Mouse (Mus musculus) E14TG2a.4 (cell line): ENCODE measurements around the gene Myo1d.

Experiments used
- H3K27me3 ChIP-seq: 2 replicates; pipeline ENCODE4 v1.6.1; 2014; ENCODE audit warnings: low read length, control low read depth; ENCODE audit not compliant: insufficient read depth
- H3K36me3 ChIP-seq: 2 replicates; pipeline ENCODE4 v1.6.1; 2014; ENCODE audit warnings: low read length, control low read depth; ENCODE audit not compliant: insufficient read depth
- H3K4me1 ChIP-seq: replicated peaks from 2 replicates; pipeline ENCODE4 v1.6.1; 2014; ENCODE audit warnings: low read depth, low read length, control low read depth
- H3K4me3 ChIP-seq: replicated peaks from 2 replicates; pipeline ENCODE4 v1.5.1; 2014; ENCODE audit warnings: mild to moderate bottlenecking, low read length
- H3K9me3 ChIP-seq: 2 replicates; pipeline ENCODE4 v1.6.1; 2014; ENCODE audit warnings: low read length, control low read depth
- CTCF ChIP-seq: conservative IDR thresholded peaks from 2 replicates; pipeline ENCODE4 v1.5.1; 2014; ENCODE audit warnings: low read length
- NANOG ChIP-seq: IDR thresholded peaks from 2 replicates; pipeline ENCODE4 v1.6.1; 2014; ENCODE audit warnings: borderline replicate concordance, low read length, mixed read lengths
- POU5F1 ChIP-seq: IDR thresholded peaks from 2 replicates; pipeline ENCODE4 v1.6.1; 2014; ENCODE audit warnings: low read length, borderline replicate concordance

Myo1d gene

DNA sequence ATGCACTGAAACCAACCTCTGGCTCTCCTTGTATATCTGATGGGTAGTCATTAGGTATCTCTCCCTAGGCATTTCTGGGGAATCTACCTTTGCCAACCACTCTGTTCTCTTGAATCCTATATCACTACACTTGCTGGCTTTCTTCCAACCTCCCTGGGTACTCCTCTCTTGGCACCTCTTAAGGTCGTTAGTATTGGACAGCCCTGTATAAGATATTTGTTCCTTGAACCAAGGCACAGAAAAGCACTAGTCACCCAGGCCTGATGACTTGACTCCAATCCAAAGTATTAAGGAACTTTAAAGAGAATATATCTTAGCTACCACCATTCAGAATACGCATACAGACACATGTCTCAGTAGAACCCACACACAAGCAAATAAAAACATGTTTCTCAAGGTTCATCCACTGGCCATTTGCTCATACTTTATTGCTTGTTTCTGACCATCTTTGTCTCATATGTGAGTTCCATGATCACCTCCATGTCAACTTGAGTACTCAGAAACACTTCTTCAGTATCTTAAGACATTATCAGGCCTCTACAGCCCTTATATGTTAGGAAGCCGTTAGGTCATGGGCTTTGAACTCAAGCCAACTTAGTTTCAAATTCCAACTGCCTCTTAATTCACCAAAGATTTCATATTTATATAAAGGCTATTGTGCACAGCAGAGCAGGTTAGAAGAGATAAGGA lies 18.4 kb downstream of the Myo1d start:
- H3K36me3 ChIP-seq: no peaks in the 10 kb centered on the region
- H3K4me1 ChIP-seq: no peaks in the 10 kb centered on the region
- no peaks in the 10 kb centered on the region for H3K27me3 ChIP-seq
- no peak overlapping the region for H3K4me3 ChIP-seq
- H3K9me3 ChIP-seq: no peaks in the 10 kb centered on the region
- no peak for TF ChIP-seq CTCF
- no peak for TF ChIP-seq POU5F1
- no peak for TF ChIP-seq NANOG

DNA sequence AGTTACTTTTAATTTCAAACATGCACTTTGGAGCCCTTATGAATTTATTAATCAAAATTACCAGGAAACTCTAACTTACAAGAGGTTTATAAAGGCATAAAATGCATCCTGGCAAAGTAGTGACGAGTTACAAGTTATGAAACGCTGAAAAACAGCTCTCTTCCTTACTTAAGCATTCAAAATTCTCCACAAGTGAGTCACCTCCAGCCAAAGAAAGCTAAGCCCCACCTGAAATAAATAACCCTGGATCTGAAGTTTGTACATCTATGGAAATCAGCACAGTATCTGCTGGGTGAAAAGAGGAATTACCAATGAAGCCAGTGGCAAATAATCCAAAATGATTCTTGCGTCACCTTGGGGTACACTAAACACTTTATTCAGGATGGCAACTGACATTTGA lies 20.8 kb downstream of the Myo1d start:
- Histone ChIP-seq H3K4me1 (no peaks in the 10 kb centered on the region), H3K9me3 (no peaks in the 10 kb centered on the region), H3K4me3 (no peak overlapping the region), H3K27me3 (no peaks in the 10 kb centered on the region), H3K36me3 (no peaks in the 10 kb centered on the region)
- no peak for TF ChIP-seq CTCF
- no peak for TF ChIP-seq POU5F1
- no peak for TF ChIP-seq NANOG

DNA sequence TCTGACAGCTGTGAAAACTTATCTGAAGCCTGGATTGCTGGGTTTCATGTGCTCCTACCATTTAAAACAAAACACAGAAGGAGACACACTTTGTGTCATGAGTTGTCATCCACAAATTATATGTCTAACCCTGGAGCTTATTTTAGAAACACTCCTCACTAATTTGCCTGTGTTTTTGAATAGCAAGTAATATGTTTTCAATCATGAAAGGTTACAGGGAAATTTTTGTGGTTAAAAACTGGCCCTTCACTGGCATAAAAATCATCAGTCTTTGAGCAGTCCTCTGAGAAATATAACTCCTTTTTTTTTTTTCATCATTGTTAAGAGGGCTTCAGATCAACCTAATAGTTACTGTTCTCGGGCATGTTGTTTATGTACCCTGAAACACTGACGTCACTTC lies 25.6 kb downstream of the Myo1d start:
- TF ChIP-seq NANOG: no peak
- no peak for TF ChIP-seq CTCF
- TF ChIP-seq POU5F1: no peak
- Histone ChIP-seq H3K27me3 (no peaks in the 10 kb centered on the region), H3K36me3 (no peaks in the 10 kb centered on the region), H3K4me1 (no peaks in the 10 kb centered on the region), H3K9me3 (no peaks in the 10 kb centered on the region), H3K4me3 (no peak overlapping the region)

- Histone ChIP-seq H3K27me3 (no peaks in the 10 kb centered on the region), H3K4me3 (no peak overlapping the region), H3K9me3 (no peaks in the 10 kb centered on the region), H3K4me1 (no peaks in the 10 kb centered on the region), H3K36me3 (no peaks in the 10 kb centered on the region)
- TF ChIP-seq NANOG (no peak), CTCF (no peak), POU5F1 (no peak)
These were observed 28.7 kb downstream of the Myo1d start for GRCm38 (mm10) chr11:80751168-80751567.

DNA sequence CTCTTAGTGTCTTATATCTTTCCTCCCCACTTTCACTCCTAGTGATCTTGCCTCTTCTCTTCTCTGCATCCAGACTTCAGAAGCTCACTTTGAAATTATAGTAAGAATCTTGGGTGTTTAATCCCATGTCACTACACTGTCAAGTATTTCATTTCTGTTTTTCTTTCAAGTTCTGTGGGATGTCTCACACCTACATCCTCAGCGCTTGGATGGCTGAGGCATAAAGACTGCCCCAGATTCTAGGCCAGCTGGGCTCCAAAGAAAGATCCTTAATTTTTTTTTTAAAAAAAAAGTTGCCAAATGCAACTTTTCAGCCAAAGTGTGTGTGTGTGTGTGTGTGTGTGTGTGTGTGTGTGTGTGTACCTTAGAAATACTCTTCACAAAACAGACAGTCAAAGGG lies 30.6 kb downstream of the Myo1d start:
- TF ChIP-seq POU5F1 (no peak), NANOG (no peak), CTCF (no peak)
- no peaks in the 10 kb centered on the region for H3K4me1 ChIP-seq

GRCm38 (mm10) chr11:80745426-80745825 lies 34.4 kb downstream of the Myo1d start:
- H3K27me3 ChIP-seq: no peaks in the 10 kb centered on the region
- no peaks in the 10 kb centered on the region for H3K4me1 ChIP-seq
- TF ChIP-seq NANOG: no peak
- no peak overlapping the region for H3K4me3 ChIP-seq
- H3K9me3 ChIP-seq: no peaks in the 10 kb centered on the region
- H3K36me3 ChIP-seq: no peaks in the 10 kb centered on the region

More for the DNA sequence above, 30.6 kb downstream of the Myo1d start:
- H3K27me3 ChIP-seq: no peaks in the 10 kb centered on the region
- no peaks in the 10 kb centered on the region for H3K9me3 ChIP-seq
- H3K4me3 ChIP-seq: no peak overlapping the region
- H3K36me3 ChIP-seq: no peaks in the 10 kb centered on the region

GRCm38 (mm10) chr11:80743823-80744410 lies 35.9 kb downstream of the Myo1d start:
- H3K4me3 ChIP-seq: no peak overlapping the region

GRCm38 (mm10) chr11:80742462-80742861 lies 37.4 kb downstream of the Myo1d start:
- H3K4me3 ChIP-seq: no peak overlapping the region
- no peaks in the 10 kb centered on the region for H3K9me3 ChIP-seq
- TF ChIP-seq POU5F1 (no peak), NANOG (no peak), CTCF (no peak)
- no peaks in the 10 kb centered on the region for H3K36me3 ChIP-seq
- no peaks in the 10 kb centered on the region for H3K27me3 ChIP-seq
- no peaks in the 10 kb centered on the region for H3K4me1 ChIP-seq

More at GRCm38 (mm10) chr11:80743823-80744410, 35.9 kb downstream of the Myo1d start:
- no peaks in the 10 kb centered on the region for H3K27me3 ChIP-seq
- no peaks in the 10 kb centered on the region for H3K9me3 ChIP-seq
- no peaks in the 10 kb centered on the region for H3K4me1 ChIP-seq
- H3K36me3 ChIP-seq: no peaks in the 10 kb centered on the region
- TF ChIP-seq CTCF (no peak), POU5F1 (no peak), NANOG (no peak)

DNA sequence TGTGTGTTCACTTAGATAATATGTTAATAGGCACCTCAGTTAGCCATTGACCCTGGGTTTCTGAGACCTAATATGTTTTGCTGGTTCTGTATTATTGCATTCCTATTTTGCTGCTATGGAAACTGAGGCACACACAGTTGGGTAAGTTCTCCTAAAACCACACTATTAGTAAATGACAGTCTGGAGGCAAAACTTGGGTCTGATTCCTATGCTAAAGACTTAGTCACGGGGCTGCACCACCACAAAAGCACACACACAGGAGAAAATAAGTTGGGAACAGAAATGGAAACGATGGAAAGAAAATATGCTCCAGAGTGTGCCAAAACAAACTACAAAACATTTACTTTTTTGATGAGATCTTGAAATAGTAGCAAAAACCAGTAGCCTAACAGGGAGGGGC lies 45.1 kb downstream of the Myo1d start:
- no peaks in the 10 kb centered on the region for H3K9me3 ChIP-seq
- no peak overlapping the region for H3K4me3 ChIP-seq
- no peak for TF ChIP-seq POU5F1
- H3K36me3 ChIP-seq: no peaks in the 10 kb centered on the region
- no peaks in the 10 kb centered on the region for H3K4me1 ChIP-seq
- no peaks in the 10 kb centered on the region for H3K27me3 ChIP-seq
